Mouse (Mus musculus) heart, embryonic 12.5 days (tissue): ENCODE data around the gene Ccdc47. TPM values are rescaled to one million over a fixed set of nuclear protein-coding genes. Genes with fewer than 3 reads are reported as not detected.
"Not testable (repeated sequence)": the region's sequence is repeated elsewhere in the genome, so short reads cannot be mapped to it uniquely, and the experiment has no call there.

Source experiments
- ATAC-seq: fragments of 200-750 bp; cut with Nextera tagmentation; 2 replicates; pipeline ENCODE4 v1.8.0; 2017; ENCODE audit warnings: moderate TSS enrichment, moderate library complexity; ENCODE audit not compliant: insufficient number of reproducible peaks, low FRiP score
- H3K27ac ChIP-seq: fragments of 300-500 bp; sonication (generic); 2 replicates; pipeline ENCODE4 v1.5.1; 2016; ENCODE audit warnings: mild to moderate bottlenecking, moderate library complexity; ENCODE audit not compliant: poor library complexity, severe bottlenecking
- H3K27me3 ChIP-seq: fragments of 300-500 bp; sonication (generic); replicated peaks from 2 replicates; pipeline ENCODE4 v1.6.1; 2016; ENCODE audit warnings: mild to moderate bottlenecking, moderate library complexity
- H3K36me3 ChIP-seq: fragments of 300-500 bp; sonication (generic); 2 replicates; pipeline ENCODE4 v1.6.1; 2016; ENCODE audit warnings: mild to moderate bottlenecking, moderate library complexity
- H3K4me1 ChIP-seq: fragments of 300-500 bp; sonication (generic); replicated peaks from 2 replicates; pipeline ENCODE4 v1.6.1; 2016; ENCODE audit warnings: mild to moderate bottlenecking
- H3K4me2 ChIP-seq: fragments of 300-500 bp; sonication (generic); 2 replicates; pipeline ENCODE4 v1.6.1; 2016; ENCODE audit warnings: mild to moderate bottlenecking, moderate library complexity
- H3K4me3 ChIP-seq: fragments of 300-500 bp; sonication (generic); 2 replicates; pipeline ENCODE4 v1.5.1; 2016; ENCODE audit warnings: mild to moderate bottlenecking
- H3K9ac ChIP-seq: fragments of 300-500 bp; sonication (generic); 2 replicates; pipeline ENCODE4 v1.6.1; 2016; ENCODE audit warnings: mild to moderate bottlenecking, moderate library complexity
- H3K9me3 ChIP-seq: fragments of 300-500 bp; sonication (generic); replicated peaks from 2 replicates; pipeline ENCODE4 v1.6.1; 2016; ENCODE audit warnings: mild to moderate bottlenecking, moderate library complexity
- WGBS: fragments of 180-500 bp; shearing (Covaris S2); methylation state at CpG from one replicate; pipeline ENCODE4 v1.1.7; 2016; 5-methylcytosine and 5-hydroxymethylcytosine counted together
- polyA plus RNA-seq: library from polyadenylated mRNA; unstranded; fragments of >200 nt; fragmentation: Nextera tagmentation; extraction: Ambion mirVana; gene quantifications from 2 replicates; pipeline ENCODE4 v1.2.1, GENCODE M21; 2016

The Ccdc47 gene
- polyA plus RNA-seq, 1 experiment from 2014 or later, result 93.1 TPM

- not testable (repeated sequence) for H3K27ac ChIP-seq, H3K27me3 ChIP-seq
- H3K36me3 ChIP-seq, result peaks cover 69% of the 10 kb centered on the region
These were observed 17.8 kb upstream of the Ccdc47 start for GRCm38 (mm10) chr11:106233978-106234377.

GRCm38 (mm10) chr11:106220603-106221002 lies 4.5 kb upstream of the Ccdc47 start:
- no peak overlapping the region for H3K4me3 ChIP-seq
- 84% methylated on average over 3 of the region's 3 CpGs for WGBS
- no peaks in the 10 kb centered on the region for H3K9me3 ChIP-seq
- peaks cover 11% of the 10 kb centered on the region for H3K4me1 ChIP-seq
- ATAC-seq, result no peak
- H3K27ac ChIP-seq, result no peak overlapping the region
- H3K36me3 ChIP-seq, result peaks cover 17% of the 10 kb centered on the region
- no peak overlapping the region for H3K9ac ChIP-seq
- no peak overlapping the region for H3K4me2 ChIP-seq
- no peaks in the 10 kb centered on the region for H3K27me3 ChIP-seq

More at GRCm38 (mm10) chr11:106233978-106234377, 17.8 kb upstream of the Ccdc47 start:
- not testable (repeated sequence) for H3K9me3 ChIP-seq, H3K4me1 ChIP-seq, H3K4me3 ChIP-seq, H3K9ac ChIP-seq, H3K4me2 ChIP-seq, ATAC-seq
- 80% methylated on average over 8 of the region's 8 CpGs for WGBS

- H3K4me1 ChIP-seq, result peaks cover 20% of the 10 kb centered on the region
- peak within 1 kb of the TSS; percentile 80 for H3K4me2 ChIP-seq
- no peaks in the 10 kb centered on the region for H3K9me3 ChIP-seq
- peak within 1 kb of the TSS; percentile 90 for H3K4me3 ChIP-seq
- H3K36me3 ChIP-seq, result peaks cover 12% of the 10 kb centered on the region
- no peaks in the 10 kb centered on the region for H3K27me3 ChIP-seq
- H3K9ac ChIP-seq, result peak within 1 kb of the TSS; percentile 98
- under 1% methylated on average over 70 of the region's 70 CpGs for WGBS
- peak; percentile 92 for ATAC-seq
- H3K27ac ChIP-seq, result peak within 1 kb of the TSS; percentile 94
These were observed 766 bp upstream of the Ccdc47 start, which contains the start of gene Ddx42 for GRCm38 (mm10) chr11:106216730-106217490. Gene Ddx42 (plus strand): TSS chr11:106216926.

- Histone ChIP-seq H3K9me3 (no peaks in the 10 kb centered on the region), H3K36me3 (peaks cover 24% of the 10 kb centered on the region), H3K4me3 (peak overlapping the region; percentile 90), H3K27ac (peak overlapping the region; percentile 94; the same call in 1 of the 2 replicates), H3K27me3 (no peaks in the 10 kb centered on the region), H3K4me2 (peak overlapping the region; percentile 80), H3K4me1 (peaks cover 20% of the 10 kb centered on the region), H3K9ac (peak overlapping the region; percentile 98)
- no peak for ATAC-seq
- 22% methylated on average over 7 of the region's 7 CpGs for WGBS
These were observed 689 bp downstream of the Ccdc47 start for GRCm38 (mm10) chr11:106215450-106215859.

- H3K9ac ChIP-seq, result peak overlapping the region; percentile 98
- H3K4me3 ChIP-seq, result peak overlapping the region; percentile 90
- H3K36me3 ChIP-seq, result peaks cover 30% of the 10 kb centered on the region
- 90% methylated on average over 5 of the region's 5 CpGs for WGBS
- H3K4me2 ChIP-seq, result peak overlapping the region; percentile 80
- H3K27me3 ChIP-seq, result no peaks in the 10 kb centered on the region
- H3K27ac ChIP-seq, result no peak overlapping the region
- ATAC-seq, result no peak
- no peaks in the 10 kb centered on the region for H3K9me3 ChIP-seq
- H3K4me1 ChIP-seq, result peaks cover 20% of the 10 kb centered on the region
These were observed 1.3 kb downstream of the Ccdc47 start for GRCm38 (mm10) chr11:106214856-106215255.

- Histone ChIP-seq H3K9me3 (no peaks in the 10 kb centered on the region), H3K9ac (no peak overlapping the region), H3K27ac (no peak overlapping the region), H3K4me1 (peaks cover 10% of the 10 kb centered on the region), H3K36me3 (peaks cover 49% of the 10 kb centered on the region), H3K27me3 (no peaks in the 10 kb centered on the region), H3K4me3 (no peak overlapping the region), H3K4me2 (no peak overlapping the region)
- 90% methylated on average over 8 of the region's 8 CpGs for WGBS
- ATAC-seq, result no peak
These were observed 3.4 kb downstream of the Ccdc47 start for GRCm38 (mm10) chr11:106212771-106213170.

- Histone ChIP-seq H3K9me3 (no peaks in the 10 kb centered on the region), H3K4me2 (no peak within 1 kb of the TSS), H3K36me3 (peaks cover 81% of the 10 kb centered on the region), H3K27me3 (no peaks in the 10 kb centered on the region), H3K4me1 (peaks cover 2% of the 10 kb centered on the region; the same call in 1 of the 2 replicates), H3K9ac (no peak within 1 kb of the TSS), H3K4me3 (no peak within 1 kb of the TSS), H3K27ac (no peak within 1 kb of the TSS)
- WGBS, result 71% methylated on average over 5 of the region's 5 CpGs
- ATAC-seq, result no peak
These were observed 14.1 kb downstream of the Ccdc47 start, which contains the start of gene Strada for GRCm38 (mm10) chr11:106202123-106202465. Gene Strada (minus strand): TSS chr11:106202168.

- Histone ChIP-seq H3K27me3 (no peaks in the 10 kb centered on the region), H3K9ac (no peak overlapping the region), H3K36me3 (peaks cover 81% of the 10 kb centered on the region), H3K9me3 (no peaks in the 10 kb centered on the region), H3K4me1 (peaks cover 2% of the 10 kb centered on the region; the same call in 1 of the 2 replicates), H3K4me3 (no peak overlapping the region), H3K4me2 (no peak overlapping the region), H3K27ac (no peak overlapping the region)
- no peak for ATAC-seq
- WGBS, result 86% methylated on average over 19 of the region's 19 CpGs
These were observed 14.6 kb downstream of the Ccdc47 start for GRCm38 (mm10) chr11:106201337-106202122.

- peaks cover 78% of the 10 kb centered on the region for H3K36me3 ChIP-seq
These were observed 15.4 kb downstream of the Ccdc47 start for GRCm38 (mm10) chr11:106200756-106201155.

GRCm38 (mm10) chr11:106199997-106200396 lies 16.1 kb downstream of the Ccdc47 start:
- not testable (repeated sequence) for H3K4me2 ChIP-seq, H3K27me3 ChIP-seq, H3K9me3 ChIP-seq, H3K4me3 ChIP-seq, H3K4me1 ChIP-seq, H3K27ac ChIP-seq, H3K9ac ChIP-seq, ATAC-seq
- peaks cover 71% of the 10 kb centered on the region for H3K36me3 ChIP-seq
- WGBS, result 93% methylated on average over 7 of the region's 7 CpGs

More at GRCm38 (mm10) chr11:106200756-106201155, 15.4 kb downstream of the Ccdc47 start:
- Histone ChIP-seq H3K9ac (no peak overlapping the region), H3K9me3 (no peaks in the 10 kb centered on the region), H3K4me2 (no peak overlapping the region), H3K27me3 (no peaks in the 10 kb centered on the region), H3K27ac (no peak overlapping the region), H3K4me1 (peaks cover 2% of the 10 kb centered on the region; the same call in 1 of the 2 replicates), H3K4me3 (no peak overlapping the region)
- ATAC-seq, result no peak
- 59% methylated on average over 6 of the region's 6 CpGs for whole genome bisulfite sequencing

GRCm38 (mm10) chr11:106198277-106198676 lies 17.9 kb downstream of the Ccdc47 start:
- H3K27me3 ChIP-seq, result no peaks in the 10 kb centered on the region
- ATAC-seq, result no peak
- H3K36me3 ChIP-seq, result peaks cover 55% of the 10 kb centered on the region
- no peak overlapping the region for H3K4me3 ChIP-seq
- H3K9me3 ChIP-seq, result no peaks in the 10 kb centered on the region
- H3K27ac ChIP-seq, result no peak overlapping the region
- H3K4me1 ChIP-seq, result peaks cover 9% of the 10 kb centered on the region; the same call in 1 of the 2 replicates
- H3K9ac ChIP-seq, result no peak overlapping the region
- no peak overlapping the region for H3K4me2 ChIP-seq
- WGBS, result 72% methylated on average over 4 of the region's 4 CpGs
